Mouse (Mus musculus) liver, embryonic 16.5 days (tissue): ENCODE measurements around the gene Rpl10a. TPM values are rescaled to one million over a fixed set of nuclear protein-coding genes. Genes with fewer than 3 reads are reported as not detected.
"Not testable (repeated sequence)": the region's sequence is repeated elsewhere in the genome, so short reads cannot be mapped to it uniquely, and the experiment has no call there.

Experiments
- ATAC-seq: fragments of 200-750 bp; cut with Nextera tagmentation; 2 replicates; pipeline ENCODE4 v1.8.0; 2017; ENCODE audit warnings: low read depth, mild to moderate bottlenecking, moderate number of reproducible peaks, moderate library complexity
- H3K27ac ChIP-seq: fragments of 300-500 bp; sonication (generic); 2 replicates; pipeline ENCODE4 v1.5.1; 2014; ENCODE audit warnings: mild to moderate bottlenecking, low read length
- H3K27me3 ChIP-seq: fragments of 300-500 bp; sonication (generic); 2 replicates; pipeline ENCODE4 v1.6.1; 2014; ENCODE audit warnings: low read depth, low read length, mixed read lengths; ENCODE audit not compliant: control insufficient read depth, insufficient read depth
- H3K36me3 ChIP-seq: fragments of 300-500 bp; sonication (generic); 2 replicates; pipeline ENCODE4 v1.6.1; 2014; ENCODE audit warnings: mild to moderate bottlenecking; ENCODE audit not compliant: control insufficient read depth, insufficient read depth
- H3K4me1 ChIP-seq: fragments of 300-500 bp; sonication (generic); 2 replicates; pipeline ENCODE4 v1.6.1; 2014; ENCODE audit warnings: low read depth, low read length, mixed read lengths; ENCODE audit not compliant: control insufficient read depth
- H3K4me2 ChIP-seq: fragments of 300-500 bp; sonication (generic); 2 replicates; pipeline ENCODE4 v1.6.1; 2014; ENCODE audit warnings: low read depth, low read length, mixed read lengths
- H3K4me3 ChIP-seq: fragments of 300-500 bp; sonication (generic); 2 replicates; pipeline ENCODE4 v1.5.1; 2014; ENCODE audit warnings: low read depth, mild to moderate bottlenecking, low read length
- H3K9ac ChIP-seq: fragments of 300-500 bp; sonication (generic); 2 replicates; pipeline ENCODE4 v1.6.1; 2014; ENCODE audit warnings: low read depth, low read length
- H3K9me3 ChIP-seq: fragments of 300-500 bp; sonication (generic); replicated peaks from 2 replicates; pipeline ENCODE4 v1.6.1; 2016; ENCODE audit warnings: low read length; ENCODE audit not compliant: control insufficient read depth
- WGBS: fragments of 180-500 bp; shearing (Covaris S2); extraction: QIAGEN DNeasy Blood & Tissue Kit; methylation state at CpG from one replicate; pipeline ENCODE4 v1.1.7; 2014; ENCODE audit not compliant: insufficient replicate concordance; 5-methylcytosine and 5-hydroxymethylcytosine counted together
- polyA plus RNA-seq: library from polyadenylated mRNA; unstranded; fragments of >200 nt; fragmentation: Nextera tagmentation; extraction: Ambion mirVana; gene quantifications from 2 replicates; pipeline ENCODE4 v1.2.1, GENCODE M21; 2015

Rpl10a gene
- polyA plus RNA-seq, 1 experiment from 2014 or later, result 280 TPM

DNA sequence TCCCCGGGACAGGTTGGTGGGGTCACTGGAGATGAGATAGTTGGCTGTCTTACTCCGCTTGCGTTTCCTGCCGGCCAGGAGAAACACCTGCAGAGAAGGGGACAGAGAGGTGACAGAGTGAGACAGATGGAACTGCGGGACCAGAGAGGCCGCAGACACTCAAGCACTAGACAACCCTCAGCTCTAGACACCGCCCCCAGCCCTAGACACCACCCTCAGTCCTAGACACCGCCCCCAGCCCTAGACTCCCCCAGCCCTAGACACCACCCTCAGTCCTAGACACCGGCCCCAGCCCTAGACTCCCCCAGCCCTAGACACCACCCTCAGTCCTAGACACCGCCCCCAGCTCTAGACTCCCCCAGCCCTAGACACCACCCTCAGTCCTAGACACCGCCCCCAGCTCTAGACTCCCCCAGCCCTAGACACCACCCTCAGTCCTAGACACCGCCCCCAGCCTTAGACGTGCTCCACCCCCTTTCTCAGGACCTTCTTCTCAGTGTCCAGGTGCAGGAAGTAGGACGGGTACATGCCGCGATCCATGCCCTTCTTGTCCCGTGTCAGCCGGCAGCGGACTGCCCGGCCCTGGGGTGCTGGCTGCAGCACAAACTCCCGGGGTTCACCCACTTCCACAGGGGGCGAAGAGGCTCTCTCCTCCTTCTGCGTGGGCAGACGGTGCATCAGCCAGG lies 30.4 kb downstream of the Rpl10a start:
- H3K27me3 ChIP-seq, result peaks cover 49% of the 10 kb centered on the region
- not testable (repeated sequence) for ATAC-seq, H3K4me2 ChIP-seq, H3K9ac ChIP-seq, H3K4me3 ChIP-seq, H3K4me1 ChIP-seq, H3K9me3 ChIP-seq, H3K36me3 ChIP-seq, H3K27ac ChIP-seq
- 23% methylated on average over 24 of the region's 24 CpGs for WGBS

DNA sequence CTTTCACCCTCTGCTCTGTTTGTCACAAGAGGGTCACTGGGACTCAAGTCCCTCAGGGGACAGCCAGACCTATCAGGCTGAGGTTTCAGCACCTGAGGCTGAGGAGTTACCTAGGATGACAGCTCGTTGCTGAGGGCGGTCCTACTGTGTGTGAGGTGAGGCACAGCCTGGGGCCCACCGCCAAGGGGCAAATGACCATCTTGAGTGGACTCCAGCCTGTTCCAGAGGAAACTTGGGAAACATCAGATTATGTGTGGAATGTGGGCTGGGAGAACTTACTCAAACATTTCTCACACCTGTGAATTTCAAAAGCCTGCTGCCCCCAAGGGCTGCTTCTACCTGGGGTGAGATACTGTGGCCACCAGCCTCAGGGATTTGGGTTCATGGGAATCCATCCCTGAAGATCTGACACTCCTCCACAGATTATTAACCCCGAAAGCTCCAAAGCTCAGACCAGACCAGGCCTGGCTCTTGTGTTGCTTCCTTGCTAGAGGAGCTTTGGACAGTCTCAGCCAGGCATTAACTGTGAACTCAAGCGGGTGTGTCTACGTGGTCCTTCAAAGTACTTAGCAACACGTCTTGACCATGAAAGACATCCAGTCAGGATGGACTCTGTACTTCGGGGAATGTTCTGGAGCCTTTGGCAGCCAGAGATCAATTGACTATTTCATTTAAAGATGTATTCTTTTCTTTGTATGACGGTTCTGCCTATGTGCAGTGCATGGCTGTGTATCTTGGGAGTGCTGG lies 32.4 kb downstream of the Rpl10a start:
- no peak for ATAC-seq
- WGBS, result 58% methylated on average over 9 of the region's 9 CpGs

DNA sequence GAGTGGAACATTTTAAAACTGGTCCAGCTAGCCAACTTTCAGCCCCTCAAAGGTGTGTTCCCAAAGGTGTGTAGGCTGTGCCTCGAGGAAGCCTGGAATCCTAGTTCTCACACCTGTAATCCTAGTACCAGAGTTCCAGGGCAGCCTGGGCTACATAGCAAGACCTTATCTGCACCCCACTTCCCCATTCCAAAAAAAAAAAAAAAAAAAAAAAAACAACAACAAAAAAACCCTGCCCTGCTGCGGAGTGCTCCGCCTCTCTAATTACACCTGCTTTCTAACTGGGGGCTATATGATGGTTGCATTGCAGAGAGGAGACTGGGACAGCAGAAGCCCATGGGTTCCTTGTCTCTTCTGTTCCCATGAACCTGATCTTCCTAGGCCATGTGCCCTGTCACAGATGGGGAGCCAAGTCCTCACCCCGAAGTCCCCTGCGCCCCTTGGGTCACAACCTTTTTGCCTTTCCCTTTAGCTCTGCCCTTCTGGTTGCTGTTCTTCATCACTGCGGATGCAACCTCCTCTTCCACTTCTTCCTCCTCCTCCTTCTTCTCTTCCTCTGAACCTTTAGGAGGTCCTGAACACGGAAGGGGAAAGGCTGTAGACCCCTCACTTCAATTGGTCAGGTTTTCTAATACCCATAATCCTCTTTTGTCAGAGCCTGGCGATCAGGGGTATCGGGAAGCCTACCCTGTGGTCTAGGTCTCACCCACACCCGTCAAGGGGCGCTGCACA lies 33.8 kb downstream of the Rpl10a start:
- no peak overlapping the region for H3K27ac ChIP-seq
- no peak overlapping the region for H3K4me2 ChIP-seq
- peaks cover 3% of the 10 kb centered on the region; the same call in 1 of the 2 replicates for H3K4me1 ChIP-seq
- no peak for ATAC-seq
- H3K27me3 ChIP-seq, result peaks cover 72% of the 10 kb centered on the region
- H3K36me3 ChIP-seq, result no peaks in the 10 kb centered on the region
- no peak overlapping the region for H3K9ac ChIP-seq
- H3K4me3 ChIP-seq, result no peak overlapping the region
- no peaks in the 10 kb centered on the region for H3K9me3 ChIP-seq
- WGBS, result 26% methylated on average over 11 of the region's 11 CpGs

More for the DNA sequence above, 32.4 kb downstream of the Rpl10a start:
- Histone ChIP-seq H3K36me3 (no peaks in the 10 kb centered on the region), H3K4me3 (no peak overlapping the region), H3K27ac (no peak overlapping the region), H3K4me2 (no peak overlapping the region), H3K27me3 (peaks cover 67% of the 10 kb centered on the region), H3K4me1 (peaks cover 3% of the 10 kb centered on the region; the same call in 1 of the 2 replicates), H3K9me3 (no peaks in the 10 kb centered on the region), H3K9ac (no peak overlapping the region)

DNA sequence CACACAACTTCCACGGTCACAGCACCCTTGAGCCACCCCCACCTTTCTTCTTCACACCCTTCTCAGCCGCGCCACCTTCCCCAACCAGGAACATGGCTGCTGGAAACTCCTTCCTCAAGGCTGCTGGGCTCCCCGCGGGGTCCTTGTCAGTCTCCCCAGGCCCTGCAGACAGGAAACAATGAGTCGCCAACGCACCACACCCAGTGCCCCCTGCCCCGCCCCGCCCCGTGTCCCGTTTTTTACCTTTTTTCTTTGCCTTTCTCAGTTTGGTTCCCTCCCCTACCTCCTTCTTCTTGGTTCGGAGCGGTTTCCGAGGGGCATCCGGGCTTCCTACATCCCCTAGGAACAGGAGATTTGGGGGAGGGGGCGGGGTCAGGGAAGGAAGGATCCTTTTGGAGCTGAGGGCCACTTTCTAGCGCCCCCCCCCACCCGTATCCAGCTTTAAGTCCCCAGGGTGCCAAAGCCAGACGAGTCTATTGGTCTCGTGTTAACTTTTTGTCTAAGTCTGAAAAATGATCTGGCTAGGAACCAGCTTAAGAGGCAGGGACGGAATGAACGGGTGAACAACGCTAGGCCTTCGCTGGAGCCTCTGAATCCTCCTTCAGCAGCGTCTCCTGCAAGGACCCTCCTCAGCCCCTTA lies 34.5 kb downstream of the Rpl10a start:
- no peaks in the 10 kb centered on the region for H3K36me3 ChIP-seq
- ATAC-seq, result no peak
- peaks cover 72% of the 10 kb centered on the region for H3K27me3 ChIP-seq
- no peak overlapping the region for H3K4me3 ChIP-seq
- no peak overlapping the region for H3K27ac ChIP-seq
- H3K9me3 ChIP-seq, result no peaks in the 10 kb centered on the region
- 2% methylated on average over 25 of the region's 25 CpGs for WGBS
- H3K4me2 ChIP-seq, result 0 out of 2 replicates have a peak overlapping the region, but pooled peaks have one; percentile 13
- peaks cover 3% of the 10 kb centered on the region; the same call in 1 of the 2 replicates for H3K4me1 ChIP-seq
- H3K9ac ChIP-seq, result no peak overlapping the region

DNA sequence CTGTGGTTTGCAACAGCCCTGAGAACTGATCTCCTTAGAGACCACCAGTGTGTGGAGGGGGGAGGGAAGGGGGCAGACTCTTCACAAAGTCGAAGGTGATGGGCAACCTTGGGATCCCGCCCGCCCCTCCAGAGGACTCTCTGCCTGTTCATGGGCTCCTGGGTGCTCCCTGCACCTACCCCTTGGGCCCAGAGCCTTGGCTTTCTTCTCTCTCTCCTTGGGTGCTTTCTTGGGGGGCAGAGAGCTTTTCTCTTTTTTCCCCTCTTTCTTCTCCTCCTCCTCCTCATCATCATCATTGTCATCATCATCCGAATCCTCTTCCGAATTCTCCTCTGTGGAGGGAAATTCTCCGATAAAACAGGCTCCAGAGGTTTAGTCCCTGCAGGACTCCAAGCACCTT lies 35.2 kb downstream of the Rpl10a start:
- Histone ChIP-seq H3K4me3 (no peak overlapping the region), H3K27me3 (peaks cover 67% of the 10 kb centered on the region), H3K4me2 (no peak overlapping the region), H3K9me3 (no peaks in the 10 kb centered on the region), H3K9ac (no peak overlapping the region), H3K36me3 (no peaks in the 10 kb centered on the region), H3K4me1 (peaks cover 3% of the 10 kb centered on the region; the same call in 1 of the 2 replicates), H3K27ac (no peak overlapping the region)
- ATAC-seq, result no peak
- 19% methylated on average over 6 of the region's 6 CpGs for WGBS

DNA sequence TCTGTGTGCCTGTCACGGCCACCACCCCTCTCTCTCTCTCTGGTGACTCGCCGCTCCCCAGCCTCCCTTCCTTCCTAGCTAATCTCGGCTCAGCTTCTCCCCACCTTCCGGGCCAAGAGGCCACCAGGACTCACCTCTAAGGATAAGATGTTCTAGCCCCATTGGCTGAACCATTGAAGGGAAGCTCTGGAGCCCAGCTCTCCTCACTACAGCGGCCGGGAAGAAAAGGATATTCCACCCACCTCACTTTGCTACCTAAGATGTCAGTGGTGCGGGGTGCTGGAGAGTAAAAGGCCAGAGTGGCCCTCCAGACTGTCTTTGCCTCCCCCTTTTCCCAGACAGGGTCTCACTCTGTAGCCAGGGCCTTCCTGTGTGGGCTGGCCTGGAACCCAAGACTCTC lies 36.9 kb downstream of the Rpl10a start, which contains the start of gene Tulp1:
TSS of gene Tulp1 (minus strand) at position 101 of the 400 bp plus-strand sequence.
- 27% methylated on average over 8 of the region's 8 CpGs for WGBS
- no peaks in the 10 kb centered on the region for H3K9me3 ChIP-seq
- ATAC-seq, result no peak
- H3K4me3 ChIP-seq, result no peak within 1 kb of the TSS
- H3K9ac ChIP-seq, result no peak within 1 kb of the TSS
- no peaks in the 10 kb centered on the region for H3K36me3 ChIP-seq
- no peak within 1 kb of the TSS for H3K27ac ChIP-seq
- H3K4me2 ChIP-seq, result no peak within 1 kb of the TSS
- peaks cover 55% of the 10 kb centered on the region for H3K27me3 ChIP-seq
- peaks cover 3% of the 10 kb centered on the region; the same call in 1 of the 2 replicates for H3K4me1 ChIP-seq

DNA sequence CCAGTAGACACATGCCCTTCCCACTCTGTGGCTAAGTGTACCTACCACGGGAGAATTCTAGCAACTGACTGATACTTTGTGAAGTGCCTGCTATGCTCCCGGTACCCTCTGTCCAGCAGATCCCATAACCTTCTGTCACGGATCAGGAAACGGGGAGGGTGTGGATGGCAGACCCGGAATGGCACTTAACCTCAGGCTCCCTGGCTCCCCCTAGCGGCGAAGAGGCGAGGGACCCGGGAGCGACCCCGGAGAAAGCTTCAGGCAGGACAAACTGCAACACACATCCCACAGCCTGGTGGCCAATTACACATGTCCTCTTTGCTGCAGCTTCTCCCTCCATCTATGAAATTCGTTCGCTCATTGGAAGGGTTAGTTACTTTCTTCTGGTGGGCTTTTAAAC lies 40.2 kb downstream of the Rpl10a start:
- 2% methylated on average over 13 of the region's 13 CpGs for WGBS
- no peaks in the 10 kb centered on the region for H3K4me1 ChIP-seq
- 0 out of 2 replicates have a peak, but pooled peaks have one; percentile 24 for ATAC-seq
- H3K4me3 ChIP-seq, result no peak overlapping the region
- H3K9ac ChIP-seq, result no peak overlapping the region
- no peak overlapping the region for H3K27ac ChIP-seq
- no peaks in the 10 kb centered on the region for H3K36me3 ChIP-seq
- no peak overlapping the region for H3K4me2 ChIP-seq
- no peaks in the 10 kb centered on the region for H3K9me3 ChIP-seq
- H3K27me3 ChIP-seq, result peaks cover 25% of the 10 kb centered on the region

DNA sequence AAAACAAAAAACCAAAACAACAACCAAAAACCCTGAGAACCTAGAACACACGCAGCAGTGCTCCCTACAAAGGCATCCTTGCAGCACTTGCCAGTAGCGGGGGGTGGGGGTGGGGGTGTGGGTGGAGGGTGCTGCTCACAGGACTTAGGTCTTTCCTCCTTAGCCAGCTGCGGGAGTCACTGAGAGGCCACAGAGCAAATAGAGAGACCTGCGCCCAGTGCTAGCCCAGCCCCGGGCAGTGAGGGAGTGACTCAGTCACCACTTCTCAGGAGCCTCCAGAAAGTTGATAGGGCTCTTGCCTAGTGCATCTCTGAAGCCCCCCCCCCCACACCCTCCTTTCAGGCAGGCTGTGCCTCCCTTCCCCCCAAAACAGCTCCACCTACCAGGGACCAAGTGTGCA lies 40.8 kb downstream of the Rpl10a start:
- WGBS, result 59% methylated on average over 5 of the region's 5 CpGs
- Histone ChIP-seq H3K27ac (no peak overlapping the region), H3K4me1 (no peaks in the 10 kb centered on the region), H3K9ac (no peak overlapping the region), H3K27me3 (peaks cover 21% of the 10 kb centered on the region), H3K4me2 (no peak overlapping the region), H3K4me3 (no peak overlapping the region), H3K36me3 (no peaks in the 10 kb centered on the region), H3K9me3 (no peaks in the 10 kb centered on the region)
- no peak for ATAC-seq
